Mouse (Mus musculus) monocyte, adult 5-6 weeks (primary cell): ENCODE results near the gene Plekhb1. TPM values are rescaled to one million over a fixed set of nuclear protein-coding genes. Genes with fewer than 3 reads are reported as not detected.

ENCODE experiments used
- ATAC-seq: fragments of 153-309, 156-312 bp; replicated peaks from 2 replicates; pipeline ENCODE4 v1.8.0; 2017; ENCODE audit warnings: mild to moderate bottlenecking; ENCODE audit not compliant: low TSS enrichment, insufficient number of reproducible peaks, severe bottlenecking, poor library complexity, low FRiP score
- total RNA-seq: library from RNA; stranded (forward); fragments of 200-1000, 200-491, 200-594 nt; gene quantifications from 3 replicates; pipeline ENCODE4 v1.2.3, GENCODE M21; 2017

Gene Plekhb1
- not detected in 3 replicates for total RNA-seq

DNA sequence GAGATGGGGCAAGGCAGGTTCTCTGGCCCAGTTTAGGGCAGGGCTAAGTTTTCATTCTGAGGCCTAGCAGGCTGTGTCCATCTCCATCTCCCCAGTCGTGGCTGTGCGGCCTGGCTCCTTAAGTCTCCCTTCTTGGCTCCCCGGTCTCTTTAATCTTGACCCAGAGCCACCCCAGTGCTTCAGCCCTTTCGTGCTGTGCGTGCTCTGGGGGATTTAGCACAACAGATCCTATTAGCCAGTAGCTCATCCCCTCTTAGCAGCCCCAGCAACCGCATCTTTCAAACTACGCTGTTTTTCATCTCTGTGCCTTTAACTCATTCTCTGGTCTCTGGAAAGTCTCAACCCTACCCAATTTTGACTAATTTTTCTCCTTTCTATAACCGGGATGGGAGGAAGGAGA lies at the start of gene Plekhb1:
Gene Plekhb1 (minus strand): TSS at position 184 of the 400 bp plus-strand sequence.
- no peak for ATAC-seq

DNA sequence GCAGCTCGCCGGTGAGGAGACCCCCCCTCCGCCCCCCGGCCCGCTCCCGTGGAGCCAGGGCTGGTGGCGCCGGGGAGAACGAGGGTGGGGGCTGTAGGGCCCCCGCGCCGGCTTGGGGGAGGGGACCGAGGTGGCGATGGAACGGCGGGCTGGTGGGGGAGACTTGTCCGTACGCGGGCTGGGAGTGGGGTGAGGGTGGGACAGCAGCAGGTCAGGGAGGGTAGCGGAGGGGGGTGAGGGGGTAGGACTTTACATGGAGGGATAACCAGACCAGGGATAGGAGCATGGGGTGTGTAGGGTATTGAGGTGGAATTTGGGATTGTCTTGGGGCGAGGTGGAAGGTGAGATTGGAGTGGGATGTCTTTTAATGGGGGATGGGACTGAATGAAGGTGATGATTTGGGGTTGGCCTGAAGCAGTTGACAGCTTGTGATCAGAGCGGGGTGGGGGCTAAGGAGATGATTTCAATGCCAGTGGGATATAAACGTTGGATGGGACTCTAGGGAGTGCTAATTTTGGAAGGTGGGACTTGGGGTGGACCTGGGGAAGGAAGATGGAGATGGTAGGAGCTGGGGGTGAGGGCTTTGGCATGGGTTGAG lies 44.8 kb upstream of the Plekhb1 start:
- no peak for ATAC-seq

DNA sequence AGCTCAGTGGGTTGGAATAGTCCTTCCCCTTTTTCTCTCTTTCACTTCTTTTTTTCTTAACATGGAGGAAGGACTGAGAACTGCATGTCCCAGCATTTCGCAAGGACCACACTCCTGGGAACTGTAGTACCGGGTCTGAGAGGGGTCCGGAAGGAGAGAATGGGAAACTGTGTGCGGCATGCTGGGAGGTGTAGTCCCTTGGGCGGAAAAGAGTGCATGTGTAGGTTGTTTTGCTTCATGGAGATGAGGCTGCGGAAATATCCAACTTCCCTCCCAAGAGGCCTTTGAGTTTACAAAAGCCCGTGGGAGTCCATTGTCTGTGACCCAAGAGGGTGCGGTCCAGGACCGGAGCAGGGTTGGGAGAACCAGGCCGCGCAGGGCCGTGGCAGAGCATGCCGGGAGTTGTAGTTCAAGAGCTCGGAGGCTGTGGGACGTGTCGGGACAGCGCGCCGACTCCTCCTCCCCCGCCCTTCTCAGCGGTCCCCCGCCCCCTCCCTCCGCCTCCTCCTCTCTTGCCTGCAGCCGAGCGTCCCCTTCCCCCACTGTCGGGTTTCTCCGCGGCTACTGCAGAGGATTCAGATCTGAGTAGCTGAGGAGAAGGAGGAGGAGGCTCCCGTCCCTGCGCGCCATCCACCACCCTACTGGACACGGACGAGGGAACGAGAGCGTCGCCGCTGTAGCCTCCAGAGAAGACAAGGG lies 44.1 kb upstream of the Plekhb1 start, which contains the start of gene Fam168a:
Gene Fam168a (plus strand): TSS at position 493 of the 699 bp plus-strand sequence.
- peak; percentile 94 for ATAC-seq

DNA sequence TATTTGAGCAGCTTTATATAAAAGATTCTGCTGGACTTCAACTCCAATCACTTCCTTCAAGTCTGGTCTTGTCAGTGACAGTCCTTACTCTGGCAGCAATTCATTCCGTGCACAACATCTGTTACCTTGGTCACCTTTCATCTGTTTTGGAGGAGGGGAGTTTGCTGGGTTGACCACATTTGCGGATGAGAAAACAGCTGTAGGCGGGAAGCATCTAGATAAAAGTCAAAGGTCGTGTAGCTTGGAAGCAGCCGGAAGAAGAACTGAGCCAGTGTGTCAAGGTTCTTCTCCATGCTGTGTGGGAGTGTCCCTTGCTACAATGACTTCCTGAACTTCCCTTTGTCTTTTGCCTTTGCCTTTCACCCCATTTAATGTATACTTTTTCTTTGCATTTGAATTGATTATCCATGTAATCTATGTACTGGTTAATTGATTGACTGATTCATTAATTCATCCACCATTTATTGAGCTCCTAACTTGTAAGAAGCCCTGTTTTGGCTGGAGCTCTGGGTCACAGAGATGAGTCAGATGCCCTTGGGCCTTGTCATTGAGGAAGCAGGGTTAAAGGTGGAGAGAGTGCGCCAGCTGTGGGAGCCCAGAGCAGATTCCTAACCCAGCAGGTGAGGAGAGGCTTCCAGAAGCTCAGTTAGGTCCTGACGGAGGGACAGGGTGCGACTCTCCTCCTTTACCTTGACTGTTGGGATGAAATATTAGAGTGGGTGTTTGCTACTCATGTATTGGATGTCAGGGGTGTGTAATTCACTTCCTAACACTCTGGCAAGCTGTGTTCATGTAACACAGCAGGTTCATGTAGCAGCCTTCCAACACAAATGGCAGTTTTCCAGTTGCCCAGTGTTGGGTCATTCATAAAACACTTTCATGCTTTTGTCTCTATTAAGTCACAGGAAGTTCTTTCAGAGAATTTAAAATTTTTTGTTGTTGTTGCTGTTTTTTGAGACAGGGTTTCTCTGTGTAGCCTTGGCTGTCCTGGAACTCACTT lies 37.9 kb upstream of the Plekhb1 start:
- peak; percentile 98 for ATAC-seq

DNA sequence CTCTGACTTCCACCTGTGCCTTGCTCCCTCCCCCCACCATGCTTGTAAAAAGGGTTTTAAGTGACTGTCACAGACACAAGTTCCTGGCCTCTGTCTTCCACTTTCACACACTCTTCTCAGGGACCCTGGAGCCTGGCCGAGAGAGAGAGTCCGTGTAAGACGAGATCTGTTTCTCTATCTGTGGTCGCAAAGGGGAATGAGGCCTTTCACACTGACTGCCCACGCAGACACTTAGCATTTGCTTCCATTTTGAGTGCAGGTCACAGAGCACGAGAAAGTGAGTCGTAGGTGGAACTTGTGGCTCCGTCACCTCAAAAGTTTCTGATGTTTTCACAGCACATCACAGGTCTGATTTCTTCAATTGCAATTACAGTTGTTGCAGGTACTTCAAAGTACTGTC lies 31.0 kb upstream of the Plekhb1 start:
- ATAC-seq, result no peak

DNA sequence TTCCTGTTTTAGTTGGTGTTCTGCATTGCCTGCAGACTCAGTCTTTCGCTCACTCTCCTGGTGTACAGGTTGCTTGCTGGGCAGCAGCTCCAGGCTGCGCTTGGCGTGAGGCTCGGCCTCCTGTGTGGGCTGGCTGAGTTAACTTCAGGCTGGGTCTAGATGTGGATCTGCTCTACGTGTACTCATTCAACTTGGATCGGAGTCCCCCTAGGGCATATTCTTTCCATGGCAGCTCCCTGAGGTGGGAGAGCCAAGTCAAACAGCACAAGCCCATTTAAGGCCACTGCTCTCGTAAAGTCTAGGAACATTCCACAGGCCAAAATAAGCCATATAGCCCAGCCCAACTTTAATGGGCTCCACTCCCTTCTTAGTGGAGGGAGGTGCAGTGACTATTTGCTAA lies 26.3 kb upstream of the Plekhb1 start:
- no peak for ATAC-seq

DNA sequence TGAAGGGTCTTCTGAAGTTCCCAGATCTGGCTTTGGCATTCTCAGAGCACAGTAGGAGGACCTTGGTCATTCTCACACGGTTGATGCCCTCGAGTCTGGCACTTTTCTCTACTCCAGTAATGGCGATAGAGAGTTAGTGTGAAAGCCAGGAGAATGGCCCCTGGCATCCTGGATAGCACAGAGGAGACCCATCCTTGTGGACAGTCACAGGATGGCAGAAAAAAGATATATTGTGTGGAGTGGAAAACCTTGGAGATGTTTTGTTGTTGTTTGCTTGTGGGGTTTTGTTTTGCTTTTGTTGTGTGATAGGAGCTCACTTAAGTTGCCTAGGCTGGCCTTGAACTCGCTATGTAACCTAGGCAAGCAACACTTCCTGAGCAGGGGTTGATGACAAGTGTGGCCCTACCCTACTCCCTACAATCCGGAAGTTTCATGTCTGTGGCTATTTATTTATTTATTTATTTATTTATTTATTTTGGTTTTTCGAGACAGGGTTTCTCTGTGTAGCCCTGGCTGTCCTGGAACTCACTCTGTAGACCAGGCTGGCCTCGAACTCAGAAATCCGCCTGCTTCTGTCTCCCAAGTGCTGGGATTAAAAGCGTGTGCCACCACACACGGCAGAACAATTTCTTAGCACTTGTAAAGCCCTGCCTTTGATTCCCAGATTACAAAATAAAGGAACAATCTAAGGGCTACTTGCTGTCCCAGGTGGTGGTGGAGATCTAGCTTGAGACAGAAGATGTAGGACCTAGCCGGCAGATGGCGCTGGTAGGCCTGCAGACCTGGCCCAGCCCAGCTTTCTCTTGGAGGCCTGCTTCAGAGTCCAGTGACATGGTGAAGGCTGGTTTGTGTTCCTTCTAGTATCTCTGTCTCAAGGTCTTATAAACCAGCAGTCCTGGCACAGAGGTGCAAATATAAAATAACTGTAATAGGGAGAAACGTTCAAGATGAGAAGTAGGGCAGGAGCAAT lies 23.1 kb upstream of the Plekhb1 start:
- ATAC-seq, result peak; percentile 92

DNA sequence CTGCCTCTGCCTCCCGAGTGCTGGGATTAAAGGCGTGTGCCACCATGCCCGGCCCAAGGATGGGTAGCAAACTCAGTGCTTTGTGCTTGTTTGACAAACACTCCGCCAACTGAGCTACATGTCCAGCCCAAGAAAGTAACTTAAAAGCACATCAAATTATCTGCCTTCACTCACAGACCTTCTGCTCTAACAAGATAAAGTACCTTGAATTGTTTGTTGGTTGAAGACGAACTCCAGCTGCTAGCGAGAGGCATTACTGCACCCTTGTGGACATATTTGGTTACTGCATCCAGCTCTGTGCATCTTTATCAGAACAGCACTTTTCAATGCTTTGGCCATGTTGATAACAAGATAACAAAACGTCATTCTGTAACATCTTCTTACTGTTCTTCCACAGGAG lies 22.3 kb upstream of the Plekhb1 start:
- ATAC-seq, result peak; percentile 71

DNA sequence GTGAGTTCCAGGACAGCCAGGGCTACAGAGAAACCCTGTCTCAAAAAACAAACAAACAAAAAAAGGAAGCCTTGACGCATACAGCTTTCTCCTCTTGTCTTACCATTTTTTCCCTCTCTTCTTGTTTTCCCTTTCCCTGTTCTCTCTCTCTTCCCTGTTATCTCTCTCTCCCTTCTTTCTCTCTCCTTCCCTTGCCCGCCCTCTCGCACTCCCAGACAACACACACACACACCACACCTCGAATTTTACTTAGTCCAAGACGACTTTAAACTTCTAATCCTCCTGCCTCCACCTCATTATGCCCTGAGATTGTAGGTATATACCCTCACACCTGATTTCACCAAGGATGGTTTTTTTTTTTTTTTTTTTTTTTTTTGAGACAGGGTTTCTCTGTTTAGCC lies 21.9 kb upstream of the Plekhb1 start:
- no peak for ATAC-seq

DNA sequence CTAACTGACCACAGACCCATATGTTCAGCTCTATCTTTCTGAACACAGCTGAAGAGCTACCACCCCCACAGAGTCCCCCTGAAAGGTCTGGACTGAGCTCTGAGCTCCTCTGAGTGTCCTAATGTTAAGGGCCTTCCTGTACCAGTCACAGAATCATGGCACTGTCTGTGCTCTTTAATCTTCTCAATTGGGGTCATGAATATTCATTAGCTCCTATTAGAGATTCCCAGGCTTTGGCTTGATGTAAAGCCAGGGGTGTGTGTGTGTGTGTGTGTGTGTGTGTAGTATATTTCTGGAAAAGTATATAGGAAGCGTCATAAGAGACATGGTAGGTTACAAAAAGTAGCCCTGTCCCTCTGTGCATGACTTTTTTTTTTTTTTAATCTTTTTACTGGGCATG lies 21.0 kb upstream of the Plekhb1 start:
- no peak for ATAC-seq

DNA sequence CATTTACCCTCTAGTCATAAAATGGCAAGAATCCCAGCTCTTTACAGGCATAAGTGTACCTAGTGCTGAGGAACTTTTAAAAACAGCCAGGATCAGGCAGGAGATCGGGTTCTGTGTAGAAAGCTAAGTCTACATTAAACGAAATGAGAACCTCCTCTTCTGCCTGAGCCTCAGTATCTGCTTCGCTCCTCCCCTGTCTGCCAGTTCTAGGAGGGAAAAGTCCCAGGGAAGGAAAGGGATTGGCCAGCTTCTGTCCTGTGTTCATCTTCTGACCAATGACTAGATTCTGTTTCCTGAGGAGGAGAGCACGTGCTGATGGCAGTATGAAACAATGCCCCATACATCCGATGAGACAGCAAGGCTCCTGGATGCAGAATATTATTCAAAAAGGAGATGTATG lies 18.9 kb upstream of the Plekhb1 start:
- ATAC-seq, result no peak

DNA sequence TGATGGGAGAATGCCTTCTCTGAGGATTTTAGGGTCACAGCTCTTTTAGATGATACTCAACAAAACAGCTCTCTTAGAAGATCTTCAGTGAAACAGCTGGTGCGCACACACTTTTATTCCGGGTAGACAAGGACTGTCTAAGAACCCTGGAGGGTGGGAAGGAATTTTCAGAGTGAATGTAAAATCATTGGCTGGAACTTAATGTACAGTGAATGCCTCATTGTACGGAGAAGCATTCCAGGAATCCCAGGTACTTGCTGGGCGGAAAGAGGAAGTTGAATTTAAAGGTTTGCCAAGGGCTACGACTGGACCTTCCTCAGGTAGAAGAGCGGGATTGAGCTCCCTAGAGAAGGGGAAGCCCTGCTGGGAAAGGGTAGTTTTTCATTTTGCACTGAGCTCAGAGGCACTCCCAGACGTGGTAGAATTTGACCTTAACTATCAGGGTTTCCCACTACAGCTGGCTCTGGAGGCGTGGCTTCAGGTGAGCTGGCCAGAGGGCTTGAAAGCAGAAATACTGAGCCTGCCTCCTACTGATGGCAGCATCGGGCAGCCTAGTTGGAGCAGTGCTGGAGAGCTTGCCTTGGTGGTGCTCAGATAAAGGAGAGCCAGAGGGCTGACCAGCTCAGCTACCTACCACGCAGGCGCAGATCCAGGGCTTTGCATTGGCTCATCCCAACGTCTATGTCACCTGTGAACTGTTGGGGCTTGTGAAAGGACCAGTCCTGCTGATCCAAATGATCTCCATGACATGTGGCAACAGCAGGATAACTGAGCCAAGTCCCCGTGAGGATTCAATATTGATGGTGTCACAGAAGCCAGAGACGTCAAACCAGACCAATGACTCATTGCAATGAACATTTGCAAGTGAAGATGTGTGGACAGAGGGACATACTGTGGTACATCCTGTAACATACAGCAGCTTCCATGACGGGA lies 17.0 kb upstream of the Plekhb1 start:
- ATAC-seq, result no peak

DNA sequence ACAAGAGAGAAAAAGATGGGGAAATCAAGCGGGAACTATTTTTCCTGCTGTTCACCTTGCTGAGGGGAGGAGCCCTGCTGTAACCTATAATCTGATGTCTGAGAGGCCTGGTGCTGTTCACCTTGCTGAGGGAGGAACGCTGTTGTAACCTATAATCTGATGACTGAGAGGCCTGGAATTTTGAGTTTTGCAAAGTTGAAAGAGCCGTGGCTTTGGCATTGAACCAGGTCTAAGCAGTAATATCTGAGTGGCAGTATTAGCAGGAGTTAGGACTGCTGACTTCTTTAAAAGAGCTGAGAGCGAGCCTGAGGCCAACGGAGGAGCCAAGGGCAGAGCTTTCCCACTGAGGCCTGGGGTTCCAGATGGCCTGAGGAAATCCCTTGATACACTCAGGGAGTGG lies 15.8 kb upstream of the Plekhb1 start:
- no peak for ATAC-seq

DNA sequence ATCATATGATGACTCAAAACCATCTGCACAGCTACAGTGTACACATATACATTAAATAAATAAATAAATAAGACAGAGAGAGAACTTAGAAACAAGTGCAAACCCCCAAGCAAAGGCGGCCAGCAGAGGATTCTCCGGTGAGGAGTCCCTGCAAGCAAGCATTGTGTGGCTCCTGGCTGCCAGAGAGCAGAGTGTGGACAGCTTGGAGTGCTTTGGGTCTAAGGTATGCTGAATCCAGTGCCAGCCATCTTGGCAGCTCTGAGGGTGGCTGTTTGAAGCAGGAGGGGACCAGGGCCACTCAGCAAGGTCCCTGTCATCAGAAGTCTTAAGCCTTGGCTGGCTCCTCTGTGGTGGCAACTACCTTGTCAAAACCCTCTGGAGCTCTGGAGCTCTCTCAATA lies 12.7 kb upstream of the Plekhb1 start:
- no peak for ATAC-seq

DNA sequence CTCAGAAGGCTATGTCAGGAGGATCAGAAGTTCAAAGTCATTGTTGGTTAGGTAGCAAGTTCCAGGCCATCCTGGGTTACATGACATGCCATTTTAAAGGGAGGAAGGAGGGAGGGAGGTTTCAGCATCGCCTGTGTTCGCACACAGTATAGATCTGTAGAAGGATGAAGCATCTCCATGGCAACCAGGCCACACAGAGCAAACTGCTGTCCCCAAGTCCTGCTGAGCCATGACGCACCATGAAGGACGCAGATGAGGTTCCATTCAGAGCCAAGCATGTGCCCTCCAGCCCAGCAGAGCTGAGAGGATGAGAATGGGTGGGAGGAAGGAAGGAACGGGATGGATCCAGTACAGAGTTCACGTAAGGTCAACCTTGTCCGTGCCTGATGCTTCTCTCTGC lies 11.2 kb upstream of the Plekhb1 start:
- no peak for ATAC-seq

DNA sequence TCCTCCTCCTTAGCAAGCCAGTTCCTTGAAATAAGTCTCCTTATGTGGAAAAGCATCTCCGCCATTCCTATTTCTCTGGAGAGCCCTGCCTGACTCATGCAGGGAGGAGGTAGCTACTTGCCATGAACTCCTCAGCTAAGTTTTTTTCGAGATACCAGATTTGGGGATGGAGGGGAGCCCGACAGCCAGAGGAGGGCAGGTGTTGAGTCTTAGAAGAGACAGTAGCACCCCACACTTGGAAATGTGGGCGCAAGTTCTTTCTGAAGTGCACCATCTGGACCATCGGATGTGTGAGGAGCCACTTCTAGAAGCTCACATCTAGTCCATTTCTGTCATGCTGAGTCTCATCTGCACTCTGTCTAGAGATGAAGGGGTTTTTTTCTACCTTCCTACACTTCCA lies 8.4 kb upstream of the Plekhb1 start:
- ATAC-seq, result no peak

DNA sequence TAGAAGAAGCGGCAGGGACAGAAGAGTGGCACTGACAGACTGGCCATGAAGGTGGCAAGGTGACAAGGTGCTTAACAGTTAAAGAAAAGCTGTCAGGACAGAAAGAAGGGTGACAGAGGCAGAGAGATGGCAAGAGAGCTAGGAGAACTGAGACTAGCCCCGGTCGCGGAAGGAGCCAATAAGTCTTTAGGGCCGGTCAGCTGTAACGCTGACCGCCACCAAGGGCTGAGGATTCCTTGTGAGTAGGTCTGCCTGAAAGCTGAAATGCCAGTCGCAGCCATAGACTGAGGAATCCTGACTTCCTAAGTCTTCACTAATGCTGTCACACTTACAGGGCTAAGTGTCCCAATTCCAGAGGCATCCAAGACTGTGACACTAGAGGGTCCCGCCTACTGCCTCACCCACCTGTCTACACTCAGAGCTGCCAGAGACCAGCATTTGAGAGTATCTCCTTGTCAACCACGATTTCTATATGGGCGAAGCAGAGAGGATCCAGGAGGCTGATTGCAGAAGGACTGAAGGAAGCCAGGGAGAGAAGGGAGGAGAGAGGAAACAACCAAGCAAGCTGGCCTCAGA lies 1.6 kb upstream of the Plekhb1 start:
- no peak for ATAC-seq
